Mouse (Mus musculus): ENCODE data around the gene Zbed6.

Gene Zbed6

DNA sequence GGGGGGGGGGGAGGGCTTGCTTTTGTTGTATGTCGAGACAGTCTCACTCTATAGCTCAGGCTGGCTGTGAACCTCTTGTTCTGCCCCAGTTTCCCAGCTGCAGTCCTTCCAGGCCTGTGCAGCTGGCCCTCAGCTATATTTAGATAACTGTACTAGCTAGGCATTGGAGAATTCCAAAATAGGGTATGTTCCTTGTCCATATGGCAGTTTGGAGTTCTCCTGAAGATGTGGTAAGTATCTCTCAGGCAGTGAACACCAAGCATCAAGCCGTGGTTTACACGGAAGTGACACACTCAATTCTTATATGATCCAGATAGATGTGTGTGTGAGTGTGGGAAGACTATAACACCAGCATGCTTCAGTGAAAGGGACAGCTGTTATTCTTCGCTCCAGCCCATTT is 2.7 kb upstream of the Zbed6 start:
- no peak for DNase-seq (ENCODE audit: low spot score in 2 of 2)

GRCm38 (mm10) chr1:133662941-133663340 is 2.3 kb upstream of the Zbed6 start:
- DNase-seq (ENCODE audit: low spot score in 2 of 2) = no peak

GRCm38 (mm10) chr1:133661203-133661933 is 683 bp upstream of the Zbed6 start, which contains the start of gene Gm38394:
Gene Gm38394 (minus strand): TSS chr1:133661318.
- DNase-seq (ENCODE audit: low spot score in 2 of 2) = peak; percentile 89 to 91

GRCm38 (mm10) chr1:133658878-133659277 is 1.8 kb downstream of the Zbed6 start:
- no peak for DNase-seq (ENCODE audit: low spot score in 2 of 2)

GRCm38 (mm10) chr1:133656811-133657210 is 3.9 kb downstream of the Zbed6 start:
- DNase-seq (ENCODE audit: low spot score in 2 of 2) = no peak

- no peak for DNase-seq (ENCODE audit: low spot score in 2 of 2)
Observed at GRCm38 (mm10) chr1:133653033-133653432, 7.7 kb downstream of the Zbed6 start.

DNA sequence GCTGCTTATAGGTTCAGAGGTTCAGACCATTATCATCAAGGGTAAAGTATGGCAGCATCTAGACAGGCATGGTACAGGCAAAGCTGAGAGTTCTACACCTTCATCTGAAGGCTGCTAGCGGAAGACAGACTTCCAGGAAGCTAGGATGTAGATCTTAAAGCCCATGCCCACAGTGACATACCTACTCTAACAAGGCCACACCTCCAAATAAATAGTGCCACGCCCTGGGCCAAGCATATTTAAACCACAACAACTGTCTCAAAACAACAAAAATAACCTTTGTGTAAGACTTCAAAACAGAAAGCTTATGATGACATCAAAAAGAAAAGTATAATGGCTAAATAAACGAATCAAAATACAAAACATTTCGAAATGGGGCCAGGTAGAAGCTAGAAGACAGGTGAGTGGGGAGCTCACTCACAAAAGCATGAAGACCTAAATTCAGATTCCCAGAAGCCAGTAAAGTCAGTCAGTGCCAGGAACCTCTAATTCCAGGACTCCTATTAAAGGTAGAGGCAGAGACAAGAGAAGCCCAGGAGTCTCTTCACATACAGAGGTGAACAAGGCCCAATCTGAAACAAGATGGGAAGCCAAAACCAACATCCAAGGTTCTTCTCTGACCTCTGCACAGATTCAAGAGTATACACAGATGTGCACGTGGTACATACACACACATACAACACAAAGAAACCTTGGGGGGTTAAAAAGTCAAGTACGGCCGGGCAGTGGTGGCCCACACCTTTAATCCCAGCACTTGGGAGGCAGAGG is 10.2 kb downstream of the Zbed6 start:
- DNase-seq (ENCODE audit: low spot score in 2 of 2) = no peak

DNA sequence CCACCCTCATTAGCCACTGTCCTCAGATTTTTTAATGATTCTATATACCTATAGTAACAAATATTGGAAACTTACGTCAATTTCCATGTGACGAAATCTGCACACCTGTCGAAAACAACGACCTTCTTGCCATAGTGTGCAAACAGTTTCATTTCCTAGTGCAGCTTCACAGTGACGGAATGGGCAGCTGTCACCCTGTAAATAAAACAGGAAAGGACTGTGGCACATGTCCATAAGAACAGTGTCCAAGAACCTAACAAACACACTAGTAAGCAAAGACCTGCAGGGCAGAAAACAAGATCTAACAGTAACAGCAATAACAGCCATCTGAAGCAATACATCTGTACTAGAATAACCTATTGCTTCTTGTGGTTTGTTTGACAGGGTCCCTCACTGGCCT is 15.0 kb downstream of the Zbed6 start:
- DNase-seq (ENCODE audit: low spot score in 2 of 2) = no peak

- no peak for DNase-seq (ENCODE audit: low spot score in 2 of 2)
Observed at GRCm38 (mm10) chr1:133641163-133641562, 19.5 kb downstream of the Zbed6 start.

GRCm38 (mm10) chr1:133638517-133638916 is 22.2 kb downstream of the Zbed6 start:
- DNase-seq (ENCODE audit: low spot score in 2 of 2) = no peak

DNA sequence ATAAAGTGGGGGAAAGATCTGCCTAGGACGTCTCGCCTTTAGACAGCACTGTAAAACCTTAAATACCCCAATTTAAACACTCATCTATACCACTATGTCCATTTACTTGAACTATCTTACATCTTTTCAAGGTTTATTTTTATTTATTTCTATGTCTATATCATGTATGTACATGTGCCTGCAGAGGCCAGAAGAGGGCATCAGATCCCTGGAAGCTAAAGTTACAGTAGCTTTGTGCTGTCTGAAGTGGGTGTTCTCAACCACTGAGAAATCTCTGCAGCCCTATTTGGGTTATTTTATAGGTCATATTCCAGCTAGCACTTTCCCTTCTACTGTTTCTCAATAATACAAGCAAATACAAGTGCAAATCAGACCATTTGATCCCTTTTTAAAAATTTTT is 28.5 kb downstream of the Zbed6 start:
- no peak for DNase-seq (ENCODE audit: low spot score in 2 of 2)

DNA sequence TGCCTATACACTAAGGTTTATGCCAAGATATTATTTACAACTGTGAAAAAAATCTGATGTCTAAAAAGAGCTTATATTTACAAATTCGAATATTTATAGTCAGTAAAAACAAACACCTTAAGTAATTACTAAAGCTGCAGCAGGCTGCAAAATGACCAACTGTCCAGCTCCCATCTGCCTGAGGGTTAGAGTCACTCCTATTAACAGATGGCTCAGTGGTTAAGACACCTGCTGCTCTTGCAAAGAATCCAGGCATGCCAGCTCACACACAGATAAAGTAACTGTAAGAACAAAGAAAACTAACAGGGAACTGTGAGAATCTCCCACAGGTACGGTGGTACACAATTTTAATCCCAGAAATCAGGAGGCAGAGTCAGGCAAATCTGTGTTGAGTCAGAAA is 35.6 kb downstream of the Zbed6 start:
- no peak for DNase-seq (ENCODE audit: low spot score in 2 of 2)

GRCm38 (mm10) chr1:133618311-133618710 is 42.4 kb downstream of the Zbed6 start:
- DNase-seq (ENCODE audit: low spot score in 2 of 2) = no peak

DNA sequence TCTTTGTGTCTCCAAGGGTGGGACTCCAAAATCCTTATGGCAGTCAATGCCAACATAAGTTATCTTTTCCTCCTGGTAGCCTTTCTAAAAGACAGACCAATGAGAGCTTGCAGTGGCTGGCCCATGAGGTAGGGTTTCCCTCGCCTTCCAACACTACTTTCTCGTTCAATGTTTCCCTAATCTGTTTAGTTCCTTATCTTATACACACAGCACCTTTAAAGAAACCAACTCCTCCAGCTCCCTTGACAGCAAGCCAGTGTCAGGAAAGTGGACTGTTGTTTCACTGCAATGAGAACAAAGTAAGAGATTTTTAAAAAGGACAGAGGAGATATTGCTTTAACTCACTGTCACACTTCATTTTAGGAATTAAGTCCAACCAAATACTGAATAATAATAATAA is 42.8 kb downstream of the Zbed6 start:
- DNase-seq (ENCODE audit: low spot score in 2 of 2) = no peak

GRCm38 (mm10) chr1:133613817-133614216 is 46.9 kb downstream of the Zbed6 start:
- no peak for DNase-seq (ENCODE audit: low spot score in 2 of 2)

- DNase-seq (ENCODE audit: low spot score in 2 of 2) = no peak
Observed at GRCm38 (mm10) chr1:133611436-133611835, 49.2 kb downstream of the Zbed6 start.

GRCm38 (mm10) chr1:133610601-133611000 is 50.1 kb downstream of the Zbed6 start:
- DNase-seq (ENCODE audit: low spot score in 2 of 2) = no peak

DNA sequence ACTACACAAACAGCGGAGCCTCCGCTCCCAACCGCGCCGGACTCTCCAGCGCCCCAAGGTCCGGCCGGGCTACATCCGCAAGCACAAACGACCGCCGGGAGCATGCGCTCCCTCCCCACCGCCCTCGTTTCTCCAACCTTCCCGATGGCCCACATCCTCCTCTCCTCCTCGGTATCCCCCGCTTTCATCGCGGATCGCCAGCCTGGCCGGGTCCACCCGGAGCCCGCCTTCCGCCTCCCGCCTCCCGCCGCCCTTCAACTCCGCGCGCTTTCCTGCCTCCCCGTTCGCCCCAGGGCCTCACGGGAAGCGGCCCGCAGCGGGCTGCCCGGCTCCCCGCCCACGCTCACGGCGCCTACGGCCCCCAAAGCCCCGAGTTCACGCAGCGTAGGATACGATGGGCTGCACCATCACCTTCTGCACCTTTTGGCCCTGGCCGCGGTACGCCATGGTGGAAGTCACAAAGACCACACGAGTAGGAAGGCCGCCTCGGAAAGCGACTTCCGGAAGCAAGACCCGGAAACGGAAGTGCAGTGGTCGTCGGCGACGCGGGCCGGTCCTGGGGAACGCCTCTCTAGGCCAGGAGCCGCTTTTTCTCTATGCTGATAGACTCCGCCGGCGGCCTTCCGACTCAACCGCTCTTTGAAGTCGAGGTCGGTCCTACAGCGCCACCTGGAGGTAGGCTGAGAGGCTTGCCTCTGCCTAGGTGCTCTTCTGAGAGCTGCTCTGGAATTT is 50.7 kb downstream of the Zbed6 start, which contains the start of gene Snrpe:
Gene Snrpe (minus strand): TSS at position 521 of the 732 bp plus-strand sequence.
- peak; percentile 91 to 94 for DNase-seq (ENCODE audit: low spot score in 2 of 2)

All from frontal cortex, postnatal 14 days (tissue).